Mouse (Mus musculus): ENCODE data around the gene Ppp1r1b. TPM values are rescaled to one million over a fixed set of nuclear protein-coding genes. Genes with fewer than 3 reads are reported as not detected.

The Ppp1r1b gene
- polyA plus RNA-seq (2012; rRNA removed) (3.5 and 3.6 TPM in 2 replicates), polyA plus RNA-seq (2014; fragmentation: Nextera tagmentation; extraction: Ambion mirVana) (2.9 and 3.6 TPM in 2 replicates)

DNA sequence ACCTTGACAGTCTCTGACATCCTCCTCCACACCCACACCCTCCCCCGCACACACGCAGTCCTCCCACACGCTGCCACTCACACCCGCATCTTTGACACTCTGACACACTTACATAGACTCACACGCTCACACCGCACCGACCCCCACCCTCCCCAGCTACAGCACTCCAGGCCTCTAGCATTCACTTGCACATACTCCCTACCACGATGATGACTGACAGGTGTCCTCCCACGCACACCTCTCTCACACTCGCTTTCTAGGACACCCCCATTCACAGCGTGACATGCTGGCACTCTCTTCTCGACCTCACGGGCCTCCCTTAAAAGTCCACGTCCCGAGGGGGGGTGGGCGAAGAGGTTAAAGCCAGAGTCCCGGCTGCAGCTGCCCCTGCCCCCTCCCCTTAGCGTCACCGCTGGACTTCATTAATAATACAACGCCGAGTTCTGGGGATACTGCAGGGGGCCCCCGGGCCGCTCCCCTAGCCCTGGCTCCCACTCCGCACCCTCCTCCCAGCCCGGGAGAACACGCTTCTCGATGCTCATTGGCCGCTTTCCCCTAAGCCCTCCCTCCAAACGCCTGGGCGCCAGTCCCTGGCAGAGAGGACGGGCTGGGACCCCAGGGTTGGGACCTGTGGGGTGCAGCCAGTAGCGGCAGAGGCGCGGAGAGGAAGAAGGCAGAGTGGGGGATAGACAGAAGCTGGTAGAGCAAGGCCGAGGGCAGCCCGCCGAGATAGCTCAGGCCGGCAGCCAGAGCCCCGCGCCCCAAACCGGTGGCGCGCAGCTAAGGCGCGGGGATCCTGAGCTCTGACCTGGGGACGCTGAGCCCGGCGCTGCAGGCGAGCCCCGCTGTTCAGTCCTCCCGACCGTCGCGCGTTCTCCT is at the start of gene Ppp1r1b:
TSS of gene Ppp1r1b (plus strand) at position 322 of the 879 bp plus-strand sequence.
- 1% methylated on average over 46 of the region's 55 CpGs for WGBS
- peak; percentile 82 for ATAC-seq (ENCODE audit: low FRiP score, low read depth)
- peaks cover 76% of the 10 kb centered on the region for H3K27me3 ChIP-seq (ENCODE audit: control insufficient read depth, insufficient read depth, low read length)
- peak within 1 kb of the TSS; percentile 50 for H3K9ac ChIP-seq (ENCODE audit: low read depth, low read length, severe bottlenecking)
- peak within 1 kb of the TSS; percentile 74 for H3K4me2 ChIP-seq (replicated peaks; ENCODE audit: low read depth, low read length, severe bottlenecking)
- H3K36me3 ChIP-seq (ENCODE audit: control insufficient read depth, insufficient read depth, low read length) = no peaks in the 10 kb centered on the region
- TF ChIP-seq POLR2A (IDR thresholded peaks at IDR 0.05; ENCODE audit: borderline replicate concordance, extremely low read depth, insufficient read depth, insufficient read length) = no peak
- H3K9me3 ChIP-seq (ENCODE audit: control insufficient read depth, low read length) = no peaks in the 10 kb centered on the region
- no peak within 1 kb of the TSS for H3K27ac ChIP-seq (replicated peaks; ENCODE audit: low read depth, low read length)
- peaks cover 5% of the 10 kb centered on the region; the same call in 1 of the 2 replicates for H3K4me1 ChIP-seq (ENCODE audit: control insufficient read depth, insufficient read depth, low read length)
- H3K4me3 ChIP-seq (replicated peaks; ENCODE audit: low read length) = peak within 1 kb of the TSS; percentile 41
- DNase-seq (ENCODE audit: low spot score) = no peak

DNA sequence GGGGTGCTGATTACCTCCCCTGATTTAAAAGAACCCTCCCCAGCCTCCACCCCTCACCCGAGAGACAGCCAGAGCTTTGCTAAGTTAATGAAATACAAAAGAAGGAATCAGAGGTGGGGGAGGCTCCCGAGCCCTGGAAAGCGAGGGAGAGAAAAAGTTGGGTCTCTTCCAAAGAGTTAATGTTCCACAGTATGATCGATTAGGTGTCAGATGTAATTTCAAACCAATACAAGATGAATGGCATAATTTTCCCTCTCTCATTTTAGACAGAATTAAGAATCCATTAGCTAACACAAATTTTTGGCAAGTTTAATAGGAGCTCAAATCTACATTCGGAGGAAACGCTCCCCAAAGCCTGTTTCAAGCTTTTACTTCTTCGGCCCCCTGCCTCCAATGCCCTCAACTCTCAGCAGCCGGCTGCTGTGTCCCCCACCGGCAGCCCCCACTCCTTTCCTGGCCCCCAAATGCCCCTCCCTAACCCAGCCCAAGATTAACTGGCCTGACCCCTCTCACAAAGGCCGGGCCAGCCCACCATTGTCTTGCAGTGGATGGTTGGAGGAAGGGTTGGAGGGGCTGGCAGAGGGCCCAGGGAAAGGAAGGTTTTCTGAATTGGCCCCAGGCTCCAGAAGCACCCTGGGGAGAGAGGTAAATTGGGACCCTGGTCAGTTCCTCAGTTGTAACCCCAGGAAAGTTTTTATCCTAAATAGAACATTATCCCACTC is 49.6 kb upstream of the Ppp1r1b start:
- H3K4me3 ChIP-seq (replicated peaks; ENCODE audit: low read length) = no peak overlapping the region
- H3K9ac ChIP-seq (ENCODE audit: low read depth, low read length, severe bottlenecking) = no peak overlapping the region
- H3K27me3 ChIP-seq (ENCODE audit: control insufficient read depth, insufficient read depth, low read length) = peaks cover 42% of the 10 kb centered on the region
- no peak for DNase-seq (ENCODE audit: low spot score)
- TF ChIP-seq POLR2A (IDR thresholded peaks at IDR 0.05; ENCODE audit: borderline replicate concordance, extremely low read depth, insufficient read depth, insufficient read length) = no peak
- WGBS = 14% methylated on average over 10 of the region's 10 CpGs
- no peak overlapping the region for H3K27ac ChIP-seq (replicated peaks; ENCODE audit: low read depth, low read length)
- ATAC-seq (ENCODE audit: low FRiP score, low read depth) = no peak
- no peaks in the 10 kb centered on the region for H3K36me3 ChIP-seq (ENCODE audit: control insufficient read depth, insufficient read depth, low read length)
- H3K4me2 ChIP-seq (replicated peaks; ENCODE audit: low read depth, low read length, severe bottlenecking) = no peak overlapping the region
- peaks cover 2% of the 10 kb centered on the region; the same call in 1 of the 2 replicates for H3K4me1 ChIP-seq (ENCODE audit: control insufficient read depth, insufficient read depth, low read length)
- H3K9me3 ChIP-seq (ENCODE audit: control insufficient read depth, low read length) = no peaks in the 10 kb centered on the region

DNA sequence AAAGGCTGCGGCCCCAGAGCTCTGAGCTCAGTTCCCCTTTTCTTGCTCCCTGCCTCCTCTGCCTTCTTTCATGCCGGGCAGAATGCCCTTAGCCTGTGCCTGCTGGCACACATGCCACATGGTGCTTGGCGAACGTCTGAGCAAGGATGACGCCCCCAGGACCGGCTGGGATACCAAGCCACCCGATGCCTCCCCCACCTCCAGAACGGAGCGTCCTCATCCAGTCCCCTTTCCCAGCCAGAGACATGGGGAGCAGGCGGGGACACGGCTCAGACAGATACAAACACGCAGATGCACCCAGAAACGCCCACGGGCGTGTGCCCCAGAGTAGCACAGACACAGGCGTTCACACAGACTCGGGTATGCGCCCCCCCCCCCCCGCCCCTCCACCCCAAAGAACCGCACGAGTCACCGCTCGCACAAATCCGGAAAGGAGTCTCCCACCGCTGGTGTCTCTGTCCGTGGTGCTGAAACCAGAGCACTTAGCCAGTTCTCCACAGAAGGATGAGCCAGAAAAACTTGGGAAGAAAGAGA is 34.3 kb upstream of the Ppp1r1b start:
- H3K36me3 ChIP-seq (ENCODE audit: control insufficient read depth, insufficient read depth, low read length) = no peaks in the 10 kb centered on the region
- no peak for TF ChIP-seq POLR2A (IDR thresholded peaks at IDR 0.05; ENCODE audit: borderline replicate concordance, extremely low read depth, insufficient read depth, insufficient read length)
- no peak overlapping the region for H3K9ac ChIP-seq (ENCODE audit: low read depth, low read length, severe bottlenecking)
- H3K9me3 ChIP-seq (ENCODE audit: control insufficient read depth, low read length) = no peaks in the 10 kb centered on the region
- no peak overlapping the region for H3K27ac ChIP-seq (replicated peaks; ENCODE audit: low read depth, low read length)
- no peaks in the 10 kb centered on the region for H3K4me1 ChIP-seq (ENCODE audit: control insufficient read depth, insufficient read depth, low read length)
- WGBS = 3% methylated on average over 26 of the region's 26 CpGs
- H3K4me3 ChIP-seq (replicated peaks; ENCODE audit: low read length) = no peak overlapping the region
- H3K4me2 ChIP-seq (replicated peaks; ENCODE audit: low read depth, low read length, severe bottlenecking) = no peak overlapping the region
- ATAC-seq (ENCODE audit: low FRiP score, low read depth) (no peak), DNase-seq (ENCODE audit: low spot score) (peak; percentile 82)
- peaks cover 53% of the 10 kb centered on the region for H3K27me3 ChIP-seq (ENCODE audit: control insufficient read depth, insufficient read depth, low read length)

DNA sequence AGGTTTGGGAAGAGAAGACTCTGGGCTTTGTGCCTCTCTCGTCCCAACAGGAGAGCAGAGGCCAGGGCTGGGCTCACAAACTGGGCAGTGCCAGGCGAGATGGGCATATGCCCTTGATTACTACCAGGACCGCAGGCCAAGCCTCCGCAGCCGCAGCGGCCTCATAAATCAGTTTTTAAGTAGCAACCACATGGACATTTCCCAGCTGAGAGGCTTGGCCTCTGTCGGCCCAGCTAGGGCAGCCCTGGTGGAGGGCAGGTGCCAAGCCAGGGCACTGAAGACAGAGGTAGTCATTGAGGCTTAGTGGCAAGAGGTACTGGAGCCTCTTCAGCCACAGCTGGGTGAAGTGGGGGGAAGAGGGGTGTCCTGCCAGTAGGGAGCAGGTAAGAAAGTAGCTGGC is 30.7 kb upstream of the Ppp1r1b start:
- no peak overlapping the region for H3K9ac ChIP-seq (ENCODE audit: low read depth, low read length, severe bottlenecking)
- H3K4me1 ChIP-seq (ENCODE audit: control insufficient read depth, insufficient read depth, low read length) = no peaks in the 10 kb centered on the region
- H3K9me3 ChIP-seq (ENCODE audit: control insufficient read depth, low read length) = no peaks in the 10 kb centered on the region
- TF ChIP-seq POLR2A (IDR thresholded peaks at IDR 0.05; ENCODE audit: borderline replicate concordance, extremely low read depth, insufficient read depth, insufficient read length) = no peak
- no peak for ATAC-seq (ENCODE audit: low FRiP score, low read depth)
- no peak for DNase-seq (ENCODE audit: low spot score)
- H3K4me2 ChIP-seq (replicated peaks; ENCODE audit: low read depth, low read length, severe bottlenecking) = no peak overlapping the region
- no peak overlapping the region for H3K27ac ChIP-seq (replicated peaks; ENCODE audit: low read depth, low read length)
- H3K36me3 ChIP-seq (ENCODE audit: control insufficient read depth, insufficient read depth, low read length) = no peaks in the 10 kb centered on the region
- WGBS = 0% methylated on average over 7 of the region's 7 CpGs
- peaks cover 85% of the 10 kb centered on the region for H3K27me3 ChIP-seq (ENCODE audit: control insufficient read depth, insufficient read depth, low read length)
- no peak overlapping the region for H3K4me3 ChIP-seq (replicated peaks; ENCODE audit: low read length)
